Mouse (Mus musculus) adrenal gland, adult 2 months (tissue): Measurements from ENCODE around the gene Foxo3. TPM values are rescaled to one million over a fixed set of nuclear protein-coding genes. Genes with fewer than 3 reads are reported as not detected.
A peak's percentile ranks its signal among the peaks of the same experiment; 100 is the strongest.

ENCODE experiments used
- DNase-seq: peaks from one replicate; pipeline ENCODE4 v3.0.0; 2021
- long read RNA-seq: library from polyadenylated mRNA; stranded (forward); transcript quantifications from one replicate; pipeline ENCODE4 v2.0.0, GENCODE M21; 2021
- polyA plus RNA-seq: library from polyadenylated mRNA; depleted of rRNA; stranded (reverse); fragments of >200 nt; gene quantifications from 2 replicates; pipeline ENCODE4 v1.2.3, GENCODE M21; 2012; rRNA removed
- total RNA-seq, 2 experiments: library from RNA; stranded (reverse); gene quantifications; 2 replicates each; pipeline ENCODE4 v1.2.3; 2021

Foxo3 gene
- 10 to 100 TPM; 39.7 to 55.6 TPM for total RNA-seq
- 53.3 and 76.1 TPM in 2 replicates for polyA plus RNA-seq
- long read RNA-seq, full-length matches to known transcripts, result 4 of 7 reads
- long read RNA-seq, partial matches to known transcripts, result 0 of 7 reads
- long read RNA-seq, other reads (novel, unspliced or antisense), result 3 of 7 reads

DNA sequence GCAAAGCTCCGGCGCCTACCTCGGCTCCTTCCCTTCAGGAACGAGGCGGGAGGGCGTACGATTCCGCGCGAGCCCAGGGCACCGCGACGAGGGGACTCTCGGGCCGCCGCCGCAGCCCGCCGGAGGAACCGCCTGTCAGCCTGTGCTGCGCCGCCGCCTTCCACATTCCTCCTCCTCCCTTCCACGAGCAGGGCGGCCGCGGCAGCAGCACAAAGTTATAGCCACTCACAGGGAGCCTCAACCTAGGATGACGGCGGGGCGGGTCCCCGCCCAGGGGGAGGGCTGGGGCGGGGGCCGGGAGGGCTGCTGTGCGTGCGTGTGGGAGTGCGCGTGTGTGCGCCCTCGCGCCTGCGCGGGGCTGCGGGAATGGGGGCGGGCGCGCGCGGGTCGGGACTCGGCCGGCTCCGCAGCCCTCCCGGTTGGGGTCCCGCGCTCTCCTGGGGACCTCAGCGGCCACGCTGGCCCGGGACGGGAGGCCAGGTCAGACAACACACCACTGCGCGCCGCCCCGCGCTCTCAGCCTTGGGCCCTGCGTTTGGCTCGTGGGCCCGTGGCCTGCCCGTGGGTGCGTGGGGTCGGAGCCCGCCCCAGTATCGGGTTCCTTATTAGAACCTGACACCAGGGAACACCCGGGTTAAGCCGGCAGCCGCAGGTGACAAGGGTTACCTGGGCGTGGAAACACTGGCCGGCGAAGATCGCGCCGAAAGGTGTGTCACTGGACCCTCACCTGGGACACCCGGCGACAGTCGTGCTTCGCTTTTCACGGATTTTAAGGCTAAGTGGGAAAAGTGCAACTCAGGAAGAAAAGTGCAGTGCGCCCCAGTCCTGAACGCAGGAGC is at the start of gene Foxo3:
Gene Foxo3 (minus strand): TSS at position 249 of the 839 bp plus-strand sequence.
- DNase-seq, result peak; percentile 96

DNA sequence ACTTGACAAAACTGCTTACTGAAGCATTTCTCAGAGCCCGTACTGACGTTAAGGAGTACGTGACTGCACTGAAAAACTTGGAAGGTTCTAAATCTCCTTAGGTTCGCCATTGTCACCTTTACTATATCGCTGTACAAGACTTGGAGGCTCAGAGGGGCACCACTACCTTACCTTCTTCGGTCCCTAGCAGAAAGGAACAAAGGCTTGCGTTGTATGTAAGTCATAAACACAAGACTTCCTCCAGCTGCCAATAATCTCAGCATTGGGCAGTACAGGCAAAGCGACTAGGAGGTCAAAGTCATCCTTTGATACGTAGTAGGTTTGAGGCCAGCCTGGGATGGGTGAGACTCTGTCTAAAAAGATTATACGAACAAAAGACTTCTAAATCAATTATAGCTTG is 48.8 kb upstream of the Foxo3 start:
- no peak for DNase-seq

GRCm38 (mm10) chr10:42323978-42324377 is 47.4 kb upstream of the Foxo3 start:
- DNase-seq, result no peak

GRCm38 (mm10) chr10:42313222-42313786 is 36.7 kb upstream of the Foxo3 start:
- no peak for DNase-seq

DNA sequence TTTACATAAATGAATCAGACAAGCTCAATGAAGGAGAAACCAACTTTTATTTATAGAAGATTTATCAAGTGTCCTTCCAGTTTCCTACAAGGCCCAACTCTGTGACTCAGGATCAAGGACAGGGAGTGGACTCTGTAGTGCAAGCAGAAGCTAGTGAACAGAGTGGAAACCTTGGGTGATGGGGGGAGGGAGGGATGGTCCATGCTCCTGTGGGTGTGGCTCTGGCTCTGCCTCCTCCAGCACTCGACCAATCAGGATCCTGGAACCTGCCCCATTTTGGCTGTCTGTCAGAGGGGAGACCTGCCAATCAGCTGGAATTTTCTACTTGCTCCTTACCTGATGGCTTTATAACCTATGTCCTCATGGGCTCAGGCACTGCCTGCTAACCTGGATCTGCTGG is 36.0 kb upstream of the Foxo3 start:
- DNase-seq, result peak; percentile 86

DNA sequence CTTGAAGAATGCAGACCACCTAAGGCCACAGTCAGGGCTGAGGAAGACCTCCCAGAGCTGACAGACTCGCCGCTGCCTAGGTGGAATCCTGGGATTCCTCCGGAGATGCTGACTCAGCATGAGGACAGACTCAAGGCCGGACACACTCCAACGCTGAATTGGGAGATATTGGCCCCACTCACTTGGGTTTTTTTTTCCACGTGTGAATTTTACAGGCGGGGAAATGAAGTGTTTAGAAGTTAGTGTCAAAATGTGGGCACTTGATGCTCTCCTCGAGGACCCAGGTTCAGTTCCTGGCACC is 32.1 kb upstream of the Foxo3 start:
- peak; percentile 42 for DNase-seq

DNA sequence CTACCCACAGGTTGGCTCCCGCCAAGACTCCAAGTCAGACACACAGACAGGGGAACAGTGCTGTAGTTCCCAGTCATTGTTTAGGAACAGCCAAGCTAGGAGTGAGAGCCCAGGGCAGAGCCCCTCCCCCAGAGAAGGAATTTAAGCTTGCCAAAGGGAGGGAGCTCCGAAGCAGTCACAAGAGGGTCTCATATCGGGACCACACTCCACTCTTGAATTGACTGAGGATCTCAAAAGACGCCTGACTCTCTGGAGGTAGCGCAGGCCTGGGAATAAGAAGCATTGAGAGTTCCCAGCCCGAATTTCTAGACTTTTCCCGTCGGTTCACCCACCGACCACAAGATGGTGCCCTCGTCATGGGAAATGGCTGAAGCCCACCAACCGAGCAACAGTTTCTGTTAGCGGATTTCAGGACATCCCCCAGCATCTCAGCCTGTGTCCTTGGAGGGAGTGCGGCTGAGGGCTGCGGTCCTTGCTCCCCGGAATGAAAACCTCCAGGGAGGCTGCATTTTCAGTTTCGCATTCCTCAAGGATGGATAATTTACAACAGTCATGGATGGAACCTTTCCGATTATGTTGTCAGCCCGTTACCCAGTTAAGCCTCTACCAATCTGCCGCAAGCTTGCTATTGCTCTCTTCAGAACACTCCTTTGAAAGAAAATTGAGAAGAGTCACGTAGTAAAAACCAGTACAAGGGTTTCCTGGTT is 31.6 kb upstream of the Foxo3 start:
- DNase-seq, result peak; percentile 75

DNA sequence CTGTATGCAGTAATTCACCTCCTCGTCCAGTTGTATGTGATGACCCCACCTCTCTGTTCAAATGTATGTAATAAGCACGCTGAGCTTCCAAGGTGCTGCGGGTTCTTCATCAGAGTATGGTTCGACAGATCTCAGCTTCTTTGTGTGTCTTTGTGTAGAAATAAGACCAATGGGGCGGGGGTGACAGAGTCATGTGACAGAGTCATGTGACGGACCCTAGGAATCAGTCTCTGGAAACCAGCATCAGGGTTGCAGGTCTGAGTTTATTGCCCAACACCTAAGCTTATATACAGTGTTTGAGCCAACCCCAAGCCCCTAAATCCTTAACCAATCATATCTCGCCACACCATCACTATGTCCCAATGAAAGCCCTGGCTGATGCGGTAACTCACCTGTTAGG is 29.9 kb upstream of the Foxo3 start:
- no peak for DNase-seq

DNA sequence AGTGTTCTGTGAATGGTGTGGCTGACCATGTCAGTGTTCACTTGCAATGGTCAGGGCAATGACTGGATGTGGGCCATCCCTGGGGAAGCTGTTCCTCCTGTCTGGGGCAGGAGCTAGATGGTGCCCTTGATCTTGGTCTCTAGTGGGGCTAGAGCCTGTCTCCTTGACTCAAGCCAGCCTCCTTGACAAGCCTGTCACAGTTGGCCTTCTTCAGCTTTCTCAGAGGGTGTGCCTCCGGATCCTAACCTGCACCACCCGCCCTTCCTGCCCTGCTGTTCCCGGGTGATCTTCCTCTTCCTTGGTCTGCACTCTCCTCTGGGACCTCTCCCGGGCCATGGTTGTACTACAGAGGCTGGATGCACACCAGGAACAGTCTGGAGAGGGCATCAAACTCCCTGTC is 24.2 kb upstream of the Foxo3 start:
- DNase-seq, result no peak

- DNase-seq, result peak; percentile 27
Observed at GRCm38 (mm10) chr10:42299967-42300366, 23.4 kb upstream of the Foxo3 start.

- DNase-seq, result peak; percentile 44
Observed at GRCm38 (mm10) chr10:42299426-42299825, 22.9 kb upstream of the Foxo3 start.

GRCm38 (mm10) chr10:42297954-42298353 is 21.4 kb upstream of the Foxo3 start:
- DNase-seq, result no peak

DNA sequence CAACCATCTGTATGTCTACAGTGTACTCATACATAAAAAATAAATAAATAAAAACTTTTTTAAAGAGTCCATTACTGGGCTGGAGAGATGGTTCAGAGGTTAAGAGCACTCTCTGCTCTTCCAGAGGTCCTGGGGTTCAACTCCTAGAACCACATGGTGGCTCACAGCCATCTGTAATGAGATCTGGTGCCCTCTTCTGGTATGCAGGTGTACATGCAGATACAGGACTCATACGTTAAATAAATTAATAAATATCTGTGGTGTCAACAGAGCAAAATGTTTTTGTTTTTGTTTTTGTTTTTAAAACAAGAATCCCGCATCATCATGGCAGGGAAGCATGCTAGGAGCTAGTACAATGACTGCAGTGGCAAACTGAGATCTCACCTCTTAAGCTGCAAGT is 20.6 kb upstream of the Foxo3 start:
- DNase-seq, result no peak

DNA sequence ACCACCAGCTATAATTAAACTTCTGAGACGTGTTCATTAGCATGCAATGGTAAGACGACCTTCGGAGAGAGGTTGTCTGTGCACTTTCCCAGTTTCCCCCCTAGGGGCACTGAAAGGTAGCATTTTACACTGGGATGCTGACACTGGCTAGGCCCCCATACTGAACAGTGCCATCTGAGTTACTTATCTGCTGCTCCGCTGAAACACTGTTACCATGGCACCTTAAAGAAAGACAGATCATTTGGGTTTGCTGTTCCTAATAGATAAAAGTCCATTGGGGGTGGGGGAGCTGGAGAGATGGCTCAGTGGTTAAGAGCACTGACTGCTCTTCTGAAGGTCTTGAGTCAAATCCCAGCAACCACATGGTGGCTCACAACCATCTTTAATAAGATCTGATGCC is 20.0 kb upstream of the Foxo3 start:
- DNase-seq, result no peak

- peak; percentile 25 for DNase-seq
Observed at GRCm38 (mm10) chr10:42295028-42295427, 18.5 kb upstream of the Foxo3 start.

DNA sequence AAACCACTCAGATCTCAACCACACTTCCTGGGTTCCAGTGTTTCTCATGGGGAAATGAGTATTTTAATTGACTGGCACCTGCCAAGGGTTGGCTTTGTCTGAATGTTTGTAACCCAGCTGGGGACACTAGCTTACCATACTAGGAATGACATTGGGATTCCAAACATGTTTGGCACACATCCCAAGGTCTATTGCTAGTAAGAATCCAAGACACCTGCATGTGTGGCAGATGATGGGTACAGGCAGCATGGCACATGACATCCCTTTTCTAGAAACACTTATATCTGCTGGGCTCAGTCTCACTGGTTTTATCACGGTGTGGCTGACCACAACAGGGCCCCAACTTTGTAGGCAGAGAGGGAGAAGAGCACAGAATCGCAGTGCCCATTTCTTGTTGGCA is 17.8 kb upstream of the Foxo3 start:
- DNase-seq, result no peak

DNA sequence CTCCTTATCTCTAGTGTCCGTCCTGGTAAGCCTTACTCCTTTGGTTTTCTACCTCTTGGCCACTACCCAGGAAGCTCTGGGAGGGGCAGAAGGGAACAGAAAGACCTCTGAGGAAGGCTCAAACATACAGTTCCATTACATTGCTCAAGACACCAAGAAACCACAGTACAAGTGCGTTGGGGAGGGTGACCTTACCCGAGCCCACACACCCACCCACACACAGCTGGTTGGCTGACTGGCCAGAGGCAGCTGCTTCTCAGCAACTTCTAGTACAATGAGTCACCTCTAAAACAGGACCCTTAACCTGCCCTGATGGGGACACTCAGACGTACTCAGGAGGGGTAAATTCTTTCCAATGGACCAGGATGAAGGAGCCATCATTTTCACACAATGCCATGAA is 17.3 kb upstream of the Foxo3 start:
- no peak for DNase-seq

DNA sequence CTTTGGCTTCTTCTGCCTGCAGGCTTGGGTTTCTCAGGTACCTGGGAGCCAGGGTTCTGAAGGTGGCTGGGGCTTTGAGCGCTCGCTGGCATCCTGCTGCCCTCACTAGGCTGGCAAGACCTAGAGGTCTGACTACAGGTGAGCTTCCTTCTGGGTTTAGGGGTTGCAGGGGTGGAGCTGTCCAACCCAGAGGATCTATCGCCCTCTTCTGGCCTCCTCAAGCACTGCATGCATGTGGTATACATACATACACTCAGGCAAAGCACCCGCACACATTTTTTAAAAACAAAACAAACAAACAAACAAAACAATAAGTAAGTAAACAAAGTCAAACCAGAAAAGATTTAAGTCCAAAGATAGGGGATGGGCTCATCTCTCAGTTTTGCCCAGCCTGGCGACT is 14.8 kb upstream of the Foxo3 start:
- DNase-seq, result no peak

GRCm38 (mm10) chr10:42287666-42288065 is 11.1 kb upstream of the Foxo3 start:
- DNase-seq, result no peak

DNA sequence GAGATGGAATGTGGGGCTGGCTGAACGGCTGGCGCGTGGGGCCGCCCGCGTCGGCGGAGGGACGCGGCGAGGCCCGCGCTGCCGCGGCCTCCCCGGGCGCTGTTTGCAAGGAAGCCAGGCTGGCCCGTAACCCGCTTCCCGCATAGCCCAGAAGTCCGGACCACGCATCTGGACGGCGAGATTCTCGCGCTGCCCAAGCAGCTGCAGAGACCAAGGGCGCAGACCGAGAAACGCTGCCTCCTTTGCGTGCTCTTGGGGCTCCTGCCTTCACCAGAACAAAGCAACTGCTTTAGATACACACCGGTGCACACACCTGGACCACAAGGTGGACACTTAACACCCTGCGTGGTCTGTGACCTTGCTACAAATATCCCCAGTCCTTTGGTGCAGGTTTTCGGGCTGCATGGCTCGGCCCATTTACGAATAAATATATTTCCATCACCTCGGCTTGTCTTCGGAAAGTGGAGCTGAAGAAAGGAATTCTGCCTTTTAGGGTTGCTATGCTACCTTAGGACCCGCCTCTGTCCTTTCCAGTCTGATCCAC is 1.8 kb upstream of the Foxo3 start:
- no peak for DNase-seq

GRCm38 (mm10) chr10:42277476-42278306 is 1.1 kb upstream of the Foxo3 start:
- DNase-seq, result peak; percentile 99
